Mouse (Mus musculus): ENCODE measurements around the gene Pcolce. TPM values are rescaled to one million over a fixed set of nuclear protein-coding genes. Genes with fewer than 3 reads are reported as not detected.

Gene Pcolce
- under 1 TPM in 1 of 2 experiments, not detected in 1; 0.53 TPM for polyA plus RNA-seq (2017; shearing (Covaris generic))

- no peak for ATAC-seq
These were observed at the start of gene Pcolce for GRCm38 (mm10) chr5:137613550-137613949. Pcolce (minus strand) TSS chr5:137613784.

- ATAC-seq, result no peak
These were observed 49.5 kb upstream of the Pcolce start for GRCm38 (mm10) chr5:137663057-137663456.

- no peak for ATAC-seq
These were observed 46.6 kb upstream of the Pcolce start for GRCm38 (mm10) chr5:137660064-137660688.

GRCm38 (mm10) chr5:137656977-137657376, 43.4 kb upstream of the Pcolce start:
- peak; percentile 36 for ATAC-seq

- ATAC-seq, result peak; percentile 28
These were observed 41.2 kb upstream of the Pcolce start for GRCm38 (mm10) chr5:137654746-137655145.

- no peak for ATAC-seq
These were observed 39.8 kb upstream of the Pcolce start for GRCm38 (mm10) chr5:137653366-137653765.

- no peak for ATAC-seq
These were observed 38.9 kb upstream of the Pcolce start for GRCm38 (mm10) chr5:137652474-137652873.

- no peak for ATAC-seq
These were observed 36.3 kb upstream of the Pcolce start for GRCm38 (mm10) chr5:137649669-137650571.

GRCm38 (mm10) chr5:137649251-137649650, 35.7 kb upstream of the Pcolce start:
- ATAC-seq, result no peak

GRCm38 (mm10) chr5:137647827-137648601, 34.4 kb upstream of the Pcolce start:
- peak; percentile 89 for ATAC-seq

- no peak for ATAC-seq
These were observed 32.1 kb upstream of the Pcolce start, which contains the start of gene Irs3 for GRCm38 (mm10) chr5:137645652-137646091. Irs3 (minus strand) TSS chr5:137645714.

GRCm38 (mm10) chr5:137645091-137645651, 31.6 kb upstream of the Pcolce start:
- ATAC-seq, result no peak

- ATAC-seq, result no peak
These were observed 30.9 kb upstream of the Pcolce start for GRCm38 (mm10) chr5:137644484-137644883.

GRCm38 (mm10) chr5:137642886-137643285, 29.3 kb upstream of the Pcolce start:
- ATAC-seq, result no peak

- no peak for ATAC-seq
These were observed 27.5 kb upstream of the Pcolce start, which contains the start of gene Sap25 for GRCm38 (mm10) chr5:137641054-137641453. Sap25 (plus strand) TSS chr5:137641334.

GRCm38 (mm10) chr5:137639472-137639871, 25.9 kb upstream of the Pcolce start:
- ATAC-seq, result no peak

GRCm38 (mm10) chr5:137633397-137634084, 20.0 kb upstream of the Pcolce start:
- no peak for ATAC-seq

- ATAC-seq, result no peak
These were observed 18.0 kb upstream of the Pcolce start for GRCm38 (mm10) chr5:137631591-137631990.

GRCm38 (mm10) chr5:137631171-137631570, 17.6 kb upstream of the Pcolce start:
- ATAC-seq, result peak; percentile 52

GRCm38 (mm10) chr5:137630602-137631001, 17.0 kb upstream of the Pcolce start:
- ATAC-seq, result no peak

GRCm38 (mm10) chr5:137629906-137630545, 16.4 kb upstream of the Pcolce start:
- ATAC-seq, result no peak

Data from activated CD4-positive, CD25-positive, alpha-beta regulatory T cell, adult 4 months (primary cell).